ENCODE assay signal across 16 mouse cellular contexts in genomic region chr11:90663052-90663451, GRCm38 (mm10). TPM values are rescaled to one million over a fixed set of nuclear protein-coding genes. Genes with fewer than 3 reads are reported as not detected.
DNase-seq lines count a peak whose midpoint lies in the region; ATAC-seq lines count a peak whose summit lies in the region.
"Had no signal": no experiment of that assay in that cellular context is flagged by ENCODE, and none has a peak within 500 bp of the region (broad histone marks: within the 10 kb centered on the region; RNA-seq: fewer than 3 reads in every experiment).

No protein-coding gene starts in this region.

- H3K4me3 ChIP-seq in heart, embryonic 11.5 days (ENCODE audit: low read depth, low read length) = no peak overlapping the region
- H3K4me3 ChIP-seq in intestine, embryonic 16.5 days (ENCODE audit: low read length) = no peak overlapping the region
- H3K4me3 ChIP-seq: limb, embryonic 13.5 days; neural tube, embryonic 13.5 days had no signal

- ATAC-seq in heart, embryonic 11.5 days (replicated peaks; ENCODE audit: insufficient number of reproducible peaks, low FRiP score, low TSS enrichment) = peak; percentile 64
- ATAC-seq in intestine, embryonic 16.5 days = peak; percentile 65
- peak; percentile 72 for ATAC-seq in megakaryocyte-erythroid progenitor cell, adult 5-6 weeks (replicated peaks; ENCODE audit: low FRiP score, low TSS enrichment, poor library complexity, severe bottlenecking)

- WGBS in heart, embryonic 11.5 days (ENCODE audit: insufficient replicate concordance) = 47% methylated on average over 3 of the region's 3 CpGs
- 54% methylated on average over 3 of the region's 3 CpGs for WGBS in intestine, embryonic 16.5 days

- peaks cover 3% of the 10 kb centered on the region; the same call in 1 of the 2 replicates for H3K36me3 ChIP-seq in heart, embryonic 11.5 days (ENCODE audit: control insufficient read depth, insufficient read depth, low read length)
- H3K36me3 ChIP-seq in intestine, embryonic 16.5 days (ENCODE audit: control insufficient read depth, insufficient read depth, low read length) = no peaks in the 10 kb centered on the region

- peaks cover 30% of the 10 kb centered on the region for H3K4me1 ChIP-seq in heart, embryonic 11.5 days (ENCODE audit: control insufficient read depth, insufficient read depth, low read length)
- H3K4me1 ChIP-seq in intestine, embryonic 16.5 days (ENCODE audit: control insufficient read depth, insufficient read depth, low read length) = peaks cover 35% of the 10 kb centered on the region

- H3K9me3 ChIP-seq in heart, embryonic 11.5 days (replicated peaks; ENCODE audit: control insufficient read depth, low read length) = no peaks in the 10 kb centered on the region
- H3K9me3 ChIP-seq in intestine, embryonic 16.5 days (ENCODE audit: control insufficient read depth, low read length) = no peaks in the 10 kb centered on the region
- H3K9me3 ChIP-seq: limb, embryonic 13.5 days; neural tube, embryonic 13.5 days had no signal

- H3K4me2 ChIP-seq in heart, embryonic 11.5 days = no peak overlapping the region; the same call in 1 of the 2 replicates
- H3K4me2 ChIP-seq in intestine, embryonic 16.5 days (ENCODE audit: low read depth, low read length) = no peak overlapping the region
- H3K4me2 ChIP-seq: limb, embryonic 13.5 days; neural tube, embryonic 13.5 days had no signal

- no peaks in the 10 kb centered on the region for H3K27me3 ChIP-seq in heart, embryonic 11.5 days (ENCODE audit: control insufficient read depth, insufficient read depth, low read length)
- no peaks in the 10 kb centered on the region for H3K27me3 ChIP-seq in intestine, embryonic 16.5 days (replicated peaks; ENCODE audit: control insufficient read depth, insufficient read depth, low read length)
- H3K27me3 ChIP-seq: limb, embryonic 13.5 days; neural tube, embryonic 13.5 days had no signal

- DNase-seq in heart, adult 9 months (ENCODE audit: low spot score in 2 of 2) = no peak
- DNase-seq in c-Kit-negative CD71-positive TER-119-positive erythroid progenitor cells, embryonic 14.5 days (ENCODE audit: low read depth, low spot score) = peak; percentile 80
- no peak for DNase-seq in cerebellum, postnatal 25 days
- no peak for DNase-seq in thymus, postnatal 10 days (ENCODE audit: low spot score in 2 of 2)
- no peak for DNase-seq in layer of hippocampus, adult 11-12 months (ENCODE audit: low spot score)
- DNase-seq: adrenal gland, postnatal 25 days; cerebellum, adult 2 months; gastrocnemius, postnatal 25 days; kidney, adult 2 months; thymus, adult 18-20 months had no signal

- H3K27ac ChIP-seq in heart, embryonic 11.5 days (ENCODE audit: low read depth, low read length) = peak overlapping the region; percentile 89; the same call in 1 of the 2 replicates
- H3K27ac ChIP-seq in intestine, embryonic 16.5 days (ENCODE audit: low read length) = peak overlapping the region; percentile 81; the same call in 1 of the 2 replicates
- H3K27ac ChIP-seq: limb, embryonic 13.5 days; macrophage; neural tube, embryonic 13.5 days had no signal

- no peak overlapping the region for H3K9ac ChIP-seq in heart, embryonic 11.5 days (ENCODE audit: low read depth, low read length)
- H3K9ac ChIP-seq in intestine, embryonic 16.5 days (ENCODE audit: low read depth, low read length) = no peak overlapping the region
- H3K9ac ChIP-seq: limb, embryonic 13.5 days; neural tube, embryonic 13.5 days had no signal

RNA-seq across cellular contexts. Expression of gene Cox11, which starts 25.1 kb away (rescaled TPM):
- polyA plus RNA-seq in heart, embryonic 11.5 days (2014; fragmentation: Nextera tagmentation; extraction: Ambion mirVana) = 27.7 and 28.5 TPM in 2 replicates
- polyA plus RNA-seq in intestine, embryonic 16.5 days (2015; fragmentation: Nextera tagmentation; extraction: Ambion mirVana) = 24.2 and 25.9 TPM in 2 replicates
- total RNA-seq in megakaryocyte-erythroid progenitor cell, adult 5-6 weeks (2014; fragmentation: Nextera tagmentation) = 37.0 and 40.1 TPM in 2 replicates
- total RNA-seq in megakaryocyte-erythroid progenitor cell, adult 5-6 weeks (2017) = 15.5 and 37.0 TPM in 2 replicates

RNA-seq across cellular contexts. Expression of gene Tom1l1, which starts 25.1 kb away (rescaled TPM):
- polyA plus RNA-seq in heart, embryonic 11.5 days (2014; fragmentation: Nextera tagmentation; extraction: Ambion mirVana) = 45.5 and 50.6 TPM in 2 replicates
- polyA plus RNA-seq in intestine, embryonic 16.5 days (2015; fragmentation: Nextera tagmentation; extraction: Ambion mirVana) = 65.6 and 67.6 TPM in 2 replicates
- 32.7 and 48.7 TPM in 2 replicates for total RNA-seq in megakaryocyte-erythroid progenitor cell, adult 5-6 weeks (2014; fragmentation: Nextera tagmentation)
- 78.0 and 82.5 TPM in 2 replicates for total RNA-seq in megakaryocyte-erythroid progenitor cell, adult 5-6 weeks (2017)

RNA-seq across cellular contexts. Expression of gene Stxbp4, which starts 25.2 kb away (rescaled TPM):
- 19.6 and 21.0 TPM in 2 replicates for polyA plus RNA-seq in heart, embryonic 11.5 days (2014; fragmentation: Nextera tagmentation; extraction: Ambion mirVana)
- polyA plus RNA-seq in intestine, embryonic 16.5 days (2015; fragmentation: Nextera tagmentation; extraction: Ambion mirVana) = 9.4 and 11.5 TPM in 2 replicates
- 14.0 and 20.4 TPM in 2 replicates for total RNA-seq in megakaryocyte-erythroid progenitor cell, adult 5-6 weeks (2014; fragmentation: Nextera tagmentation)
- 4.1 and 7.0 TPM in 2 replicates for total RNA-seq in megakaryocyte-erythroid progenitor cell, adult 5-6 weeks (2017)
